Mouse (Mus musculus) heart, postnatal 0 days (tissue): ENCODE results near the gene Spag7. TPM values are rescaled to one million over a fixed set of nuclear protein-coding genes. Genes with fewer than 3 reads are reported as not detected.

ENCODE experiments used
- ATAC-seq: fragments of 200-750 bp; cut with Nextera tagmentation; 2 replicates; pipeline ENCODE4 v1.8.0; 2017; ENCODE audit warnings: low read depth, moderate number of reproducible peaks, moderate library complexity; ENCODE audit not compliant: insufficient read depth
- DNase-seq: peaks from one replicate; pipeline ENCODE4 v3.0.0-alpha.2; 2016; ENCODE audit warnings: low spot score
- H3K27ac ChIP-seq: fragments of 300-500 bp; sonication (generic); 2 replicates; pipeline ENCODE4 v1.5.1; 2014; ENCODE audit warnings: low read depth, mild to moderate bottlenecking
- H3K27me3 ChIP-seq: fragments of 300-500 bp; sonication (generic); 2 replicates; pipeline ENCODE4 v1.6.1; 2014; ENCODE audit warnings: low read length, mixed read lengths; ENCODE audit not compliant: control insufficient read depth, insufficient read depth
- H3K36me3 ChIP-seq: fragments of 300-500 bp; sonication (generic); replicated peaks from 2 replicates; pipeline ENCODE4 v1.6.1; 2014; ENCODE audit warnings: low read length, mixed read lengths; ENCODE audit not compliant: control insufficient read depth, insufficient read depth
- H3K4me1 ChIP-seq: fragments of 300-500 bp; sonication (generic); 2 replicates; pipeline ENCODE4 v1.6.1; 2014; ENCODE audit warnings: antibody characterized with exemption; ENCODE audit not compliant: control insufficient read depth, insufficient read depth
- H3K4me2 ChIP-seq: fragments of 300-500 bp; sonication (generic); 2 replicates; pipeline ENCODE4 v1.6.1; 2014; ENCODE audit warnings: low read depth, mild to moderate bottlenecking, low read length, moderate library complexity
- H3K4me3 ChIP-seq: fragments of 300-500 bp; sonication (generic); 2 replicates; pipeline ENCODE4 v1.5.1; 2014; ENCODE audit warnings: low read depth, low read length
- H3K9ac ChIP-seq: fragments of 300-500 bp; sonication (generic); replicated peaks from 2 replicates; pipeline ENCODE4 v1.6.1; 2014; ENCODE audit warnings: low read depth, low read length, mixed read lengths
- H3K9me3 ChIP-seq: fragments of 300-500 bp; sonication (generic); replicated peaks from 2 replicates; pipeline ENCODE4 v1.6.1; 2016; ENCODE audit warnings: low read length; ENCODE audit not compliant: control insufficient read depth
- CTCF ChIP-seq: IDR thresholded peaks from 2 replicates; pipeline ENCODE4 v1.5.1; 2016; ENCODE audit warnings: antibody characterized with exemption, control low read depth, low read depth
- EP300 ChIP-seq: IDR thresholded peaks from 2 replicates; pipeline ENCODE4 v1.6.1; 2016; ENCODE audit warnings: antibody characterized with exemption, low read depth
- WGBS: fragments of 180-500 bp; shearing (Covaris S2); extraction: QIAGEN DNeasy Blood & Tissue Kit; methylation state at CpG from one replicate; pipeline ENCODE4 v1.1.7; 2014; 5-methylcytosine and 5-hydroxymethylcytosine counted together
- polyA plus RNA-seq: library from polyadenylated mRNA; unstranded; fragments of >200 nt; fragmentation: Nextera tagmentation; extraction: Ambion mirVana; gene quantifications from 2 replicates; pipeline ENCODE4 v1.2.1, GENCODE M21; 2015
- total RNA-seq: library from RNA; depleted of rRNA; stranded (reverse); fragments of >200 nt; gene quantifications from 2 replicates; pipeline ENCODE4 v1.2.3, GENCODE M21; 2014; ENCODE audit warnings: low replicate concordance

The Spag7 gene
- total and polyA plus RNA-seq, 2 experiments from 2014 or later = 42.0 to 175 TPM

- Histone ChIP-seq H3K27ac (no peak overlapping the region), H3K4me3 (no peak overlapping the region), H3K9me3 (no peaks in the 10 kb centered on the region), H3K9ac (no peak overlapping the region), H3K36me3 (peaks cover 30% of the 10 kb centered on the region), H3K4me2 (no peak overlapping the region), H3K4me1 (peaks cover 8% of the 10 kb centered on the region; the same call in 1 of the 2 replicates), H3K27me3 (no peaks in the 10 kb centered on the region)
- ATAC-seq (no peak), DNase-seq (no peak)
- TF ChIP-seq EP300 = no peak
- no peak for TF ChIP-seq CTCF
- 86% methylated on average over 8 of the region's 8 CpGs for WGBS
Observed at GRCm38 (mm10) chr11:70644564-70645103, 24.6 kb downstream of the Spag7 start.

- Histone ChIP-seq H3K4me3 (no peak overlapping the region), H3K27me3 (no peaks in the 10 kb centered on the region), H3K4me1 (peaks cover 8% of the 10 kb centered on the region; the same call in 1 of the 2 replicates), H3K36me3 (peaks cover 19% of the 10 kb centered on the region), H3K4me2 (no peak overlapping the region), H3K9me3 (no peaks in the 10 kb centered on the region), H3K27ac (no peak overlapping the region), H3K9ac (no peak overlapping the region)
- DNase-seq (peak; percentile 3), ATAC-seq (no peak)
- TF ChIP-seq CTCF (no peak), EP300 (no peak)
- WGBS = 87% methylated on average over 6 of the region's 6 CpGs
Observed at GRCm38 (mm10) chr11:70643051-70643450, 26.2 kb downstream of the Spag7 start.

- H3K4me3 ChIP-seq = no peak overlapping the region
- no peak overlapping the region for H3K9ac ChIP-seq
- 74% methylated on average over 7 of the region's 7 CpGs for WGBS
- TF ChIP-seq CTCF (no peak), EP300 (no peak)
- H3K36me3 ChIP-seq = peaks cover 19% of the 10 kb centered on the region
- no peaks in the 10 kb centered on the region for H3K9me3 ChIP-seq
- H3K4me1 ChIP-seq = peaks cover 8% of the 10 kb centered on the region; the same call in 1 of the 2 replicates
- peak; percentile 2 for DNase-seq
- ATAC-seq = no peak
- no peak overlapping the region for H3K4me2 ChIP-seq
- no peaks in the 10 kb centered on the region for H3K27me3 ChIP-seq
- no peak overlapping the region for H3K27ac ChIP-seq
Observed at GRCm38 (mm10) chr11:70641241-70641640, 28.0 kb downstream of the Spag7 start.

GRCm38 (mm10) chr11:70639976-70640375 is 29.2 kb downstream of the Spag7 start:
- no peaks in the 10 kb centered on the region for H3K4me1 ChIP-seq
- ATAC-seq = no peak
- 74% methylated on average over 8 of the region's 8 CpGs for WGBS

GRCm38 (mm10) chr11:70638714-70639278 is 30.4 kb downstream of the Spag7 start, which contains the start of gene Gp1ba:
Gene Gp1ba, plus strand, starts transcription at chr11:70639122.
- 0 out of 2 replicates have a peak, but pooled peaks cover 4% of the 10 kb centered on the region for H3K36me3 ChIP-seq
- no peak within 1 kb of the TSS for H3K27ac ChIP-seq
- no peak within 1 kb of the TSS for H3K9ac ChIP-seq
- TF ChIP-seq CTCF = no peak
- no peak for TF ChIP-seq EP300
- H3K4me2 ChIP-seq = no peak within 1 kb of the TSS
- no peaks in the 10 kb centered on the region for H3K27me3 ChIP-seq
- H3K4me3 ChIP-seq = no peak within 1 kb of the TSS
- no peaks in the 10 kb centered on the region for H3K4me1 ChIP-seq
- WGBS = 2% methylated on average over 5 of the region's 5 CpGs
- peak; percentile 8 for DNase-seq
- no peak; the same call in 1 of the 2 replicates for ATAC-seq
- H3K9me3 ChIP-seq = no peaks in the 10 kb centered on the region

More at GRCm38 (mm10) chr11:70639976-70640375, 29.2 kb downstream of the Spag7 start:
- H3K27ac ChIP-seq = no peak overlapping the region
- no peak overlapping the region for H3K4me3 ChIP-seq
- H3K9ac ChIP-seq = no peak overlapping the region
- H3K9me3 ChIP-seq = no peaks in the 10 kb centered on the region
- H3K4me2 ChIP-seq = no peak overlapping the region
- TF ChIP-seq EP300 (no peak), CTCF (no peak)
- no peaks in the 10 kb centered on the region for H3K27me3 ChIP-seq
- H3K36me3 ChIP-seq = peaks cover 16% of the 10 kb centered on the region
- peak; percentile 2 for DNase-seq
